Mouse (Mus musculus): ENCODE measurements around the gene Smndc1.
A peak's percentile ranks its signal among the peaks of the same experiment; 100 is the strongest.
"Not testable (repeated sequence)": the region's sequence is repeated elsewhere in the genome, so short reads cannot be mapped to it uniquely, and the experiment has no call there.

Gene Smndc1

DNA sequence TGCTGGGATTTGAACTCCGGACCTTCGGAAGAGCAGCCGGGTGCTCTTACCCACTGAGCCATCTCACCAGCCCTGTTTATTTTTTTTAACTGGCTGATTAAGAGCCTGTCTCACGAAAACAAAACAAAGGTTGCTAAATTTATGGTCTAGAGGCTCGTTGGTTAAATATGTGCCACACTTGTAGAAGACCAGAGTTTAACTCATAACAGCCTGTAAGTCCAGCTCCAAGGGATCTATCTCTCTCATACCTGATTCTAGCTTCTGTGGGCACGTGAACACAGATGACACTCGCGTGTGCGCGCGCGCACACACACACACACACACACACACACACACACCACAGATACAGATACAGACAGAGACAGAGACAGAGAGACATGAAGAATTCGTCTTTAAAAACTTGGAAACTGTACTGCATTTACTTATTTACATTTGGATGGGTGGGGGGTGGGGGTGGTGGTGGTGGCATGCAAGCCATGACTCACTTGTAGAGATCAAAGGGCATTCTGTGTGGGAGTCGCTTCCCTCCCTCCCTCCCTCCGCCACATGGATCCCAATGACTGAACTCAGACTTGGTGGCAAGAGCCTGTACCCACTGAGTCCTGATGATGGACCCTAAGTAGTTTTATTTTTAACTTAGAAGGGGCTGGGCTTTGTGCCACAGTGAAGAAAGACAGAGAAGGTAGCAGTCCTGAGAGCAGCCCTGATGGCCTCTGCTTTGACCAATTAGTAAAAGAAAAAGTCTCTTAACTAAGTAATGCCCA, 23.4 kb upstream of the Smndc1 start:
- DNase-seq (ENCODE audit: low read depth, low spot score): no peak

DNA sequence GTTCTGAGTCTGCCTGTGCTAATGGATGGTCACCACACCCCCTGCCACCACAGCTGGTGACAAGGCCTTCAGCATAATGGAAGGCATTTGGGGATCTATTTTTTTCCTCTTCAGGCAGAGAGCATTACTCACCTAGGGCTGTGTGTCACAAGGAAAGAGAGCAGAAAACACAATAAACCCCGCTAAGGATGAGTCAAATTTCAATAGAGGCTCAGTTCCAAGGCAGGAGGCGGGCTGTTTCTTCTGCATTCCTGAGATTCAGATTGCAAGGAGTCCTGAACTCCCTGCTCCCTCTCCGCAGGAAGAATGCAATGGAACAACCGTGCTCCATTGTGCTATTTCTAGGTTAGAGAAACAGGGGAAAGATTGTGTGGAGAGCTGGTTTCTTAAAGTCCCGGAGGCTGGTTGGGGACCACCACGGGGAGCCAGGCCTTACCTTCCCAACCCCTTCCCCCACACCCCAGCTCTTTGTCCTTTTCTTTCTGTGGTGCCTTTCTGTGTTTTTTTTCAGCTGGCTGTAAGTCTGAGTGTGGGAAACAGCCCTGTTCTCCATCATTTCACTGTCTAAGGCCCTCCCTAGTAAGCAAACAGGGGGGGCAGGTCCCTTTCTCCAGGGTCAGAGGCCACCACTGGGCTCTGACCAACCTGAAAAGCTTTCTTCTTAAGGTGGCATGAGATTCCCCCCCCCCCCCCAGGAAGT, 21.9 kb upstream of the Smndc1 start:
- peak; percentile 56 for DNase-seq (ENCODE audit: low read depth, low spot score)

DNA sequence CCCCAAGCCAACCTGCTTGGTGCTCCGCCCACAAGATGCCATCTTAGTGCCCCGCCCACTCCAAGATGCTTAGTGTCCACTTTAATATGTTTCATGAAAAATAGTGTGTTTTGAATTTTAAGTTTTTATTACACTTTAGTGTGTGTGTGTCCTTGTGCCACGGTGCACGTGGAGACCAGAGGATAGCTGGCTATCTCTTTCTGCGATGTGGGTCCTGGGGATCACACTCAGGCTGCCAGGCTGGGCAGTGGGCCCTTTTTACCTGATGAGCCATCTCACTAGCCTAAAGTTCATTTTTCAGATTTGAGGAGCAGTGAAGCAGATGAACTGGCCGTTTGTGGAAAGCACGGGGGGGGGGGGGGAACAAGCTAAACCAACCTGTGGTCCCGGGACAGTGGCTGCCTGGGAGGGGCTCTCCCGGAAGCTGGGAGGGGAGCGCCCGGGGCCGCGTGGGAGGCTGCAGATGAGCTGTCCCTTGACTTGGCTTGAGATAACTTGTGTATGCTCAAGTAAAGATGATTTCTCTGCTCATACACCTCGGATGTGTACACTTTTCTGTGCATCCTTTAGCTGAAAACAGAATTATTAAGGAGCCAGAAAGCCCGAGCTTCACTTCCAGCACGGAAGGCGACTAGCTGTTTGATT, 19.4 kb upstream of the Smndc1 start:
- no peak for DNase-seq (ENCODE audit: low read depth, low spot score)

DNA sequence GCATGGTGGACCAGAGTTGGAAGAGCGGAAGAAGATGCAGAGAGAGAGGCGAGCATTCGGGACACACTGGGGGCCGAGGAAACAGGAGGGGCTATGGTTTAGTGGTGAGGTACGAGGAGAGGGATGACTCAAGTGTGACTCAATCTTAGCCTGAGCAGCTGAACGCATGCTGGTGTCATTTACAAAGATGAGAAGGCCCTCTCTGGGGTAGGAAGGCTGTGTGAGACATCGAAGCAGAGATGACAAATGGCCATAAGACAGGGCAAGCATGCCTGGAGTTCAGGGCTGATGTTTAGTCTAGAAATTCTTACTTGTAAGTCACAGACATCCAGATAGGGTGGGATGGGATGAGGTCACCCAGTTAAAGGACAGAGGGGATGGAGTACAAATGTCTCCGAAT, 18.0 kb upstream of the Smndc1 start:
- no peak for DNase-seq (ENCODE audit: low read depth, low spot score)

DNA sequence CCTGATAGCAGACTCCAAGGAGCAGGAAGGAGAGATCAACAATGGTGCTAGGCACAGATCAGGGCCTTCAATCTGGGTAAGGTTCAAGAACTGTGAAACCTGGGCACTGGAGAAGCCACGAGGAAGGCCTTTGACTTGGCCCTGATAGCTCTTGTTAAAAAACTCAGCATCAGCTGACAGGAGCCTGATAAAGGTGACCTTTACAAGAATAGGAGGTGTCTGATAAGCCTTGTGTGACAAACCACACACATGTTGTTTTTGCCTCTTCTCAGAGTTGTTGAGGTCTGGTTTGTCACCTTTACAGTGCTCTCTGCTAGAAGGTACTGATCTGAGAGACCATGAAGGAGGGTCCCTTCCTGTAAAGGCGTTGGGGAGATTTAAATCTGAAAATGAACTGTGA, 17.0 kb upstream of the Smndc1 start:
- no peak for DNase-seq (ENCODE audit: low read depth, low spot score)

DNA sequence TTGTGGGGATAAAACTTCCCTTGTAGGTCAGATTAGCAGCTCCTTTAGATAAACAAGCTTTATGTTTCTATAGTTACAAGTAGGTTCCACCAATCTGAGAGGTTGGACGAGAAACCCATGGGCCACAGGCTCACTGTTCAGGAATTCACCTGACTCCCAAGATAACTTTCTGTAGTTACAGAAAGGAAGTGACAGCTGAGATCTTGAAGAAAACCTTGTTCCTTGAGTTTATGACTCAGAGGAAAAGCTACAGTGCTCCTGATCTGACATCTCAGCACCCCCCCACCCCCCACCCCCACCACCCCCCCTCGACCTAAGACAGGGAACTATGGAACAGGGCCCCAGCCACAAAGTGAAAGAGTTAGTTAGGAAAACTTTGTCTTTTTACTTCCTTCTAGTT, 15.4 kb upstream of the Smndc1 start:
- no peak for DNase-seq (ENCODE audit: low read depth, low spot score)

DNA sequence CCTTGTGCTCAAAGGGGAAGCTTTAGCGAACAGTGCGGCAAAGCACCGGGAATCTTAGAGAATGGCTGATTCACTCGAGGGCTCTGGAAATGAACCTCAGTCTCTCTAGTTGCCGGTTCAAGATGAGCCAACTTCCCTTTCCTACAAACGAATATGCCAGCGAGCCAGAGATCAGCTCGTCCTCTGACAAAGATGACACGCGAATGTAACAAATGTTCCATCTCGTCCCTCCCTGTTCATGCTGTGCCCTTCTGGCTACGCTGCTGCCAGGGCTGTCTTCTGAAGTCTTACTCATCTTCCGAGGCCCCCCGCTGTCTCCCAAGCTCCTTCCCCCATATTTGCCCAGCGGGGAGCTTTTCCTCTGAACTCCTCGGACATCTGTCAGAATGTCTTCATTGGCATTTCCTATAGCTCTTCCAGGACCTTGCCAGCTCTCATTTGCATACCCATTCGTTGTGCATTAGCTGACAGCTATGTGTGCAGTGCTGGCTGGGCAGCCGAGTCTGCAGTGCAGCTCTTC, 14.5 kb upstream of the Smndc1 start:
- DNase-seq (ENCODE audit: low read depth, low spot score): no peak

DNA sequence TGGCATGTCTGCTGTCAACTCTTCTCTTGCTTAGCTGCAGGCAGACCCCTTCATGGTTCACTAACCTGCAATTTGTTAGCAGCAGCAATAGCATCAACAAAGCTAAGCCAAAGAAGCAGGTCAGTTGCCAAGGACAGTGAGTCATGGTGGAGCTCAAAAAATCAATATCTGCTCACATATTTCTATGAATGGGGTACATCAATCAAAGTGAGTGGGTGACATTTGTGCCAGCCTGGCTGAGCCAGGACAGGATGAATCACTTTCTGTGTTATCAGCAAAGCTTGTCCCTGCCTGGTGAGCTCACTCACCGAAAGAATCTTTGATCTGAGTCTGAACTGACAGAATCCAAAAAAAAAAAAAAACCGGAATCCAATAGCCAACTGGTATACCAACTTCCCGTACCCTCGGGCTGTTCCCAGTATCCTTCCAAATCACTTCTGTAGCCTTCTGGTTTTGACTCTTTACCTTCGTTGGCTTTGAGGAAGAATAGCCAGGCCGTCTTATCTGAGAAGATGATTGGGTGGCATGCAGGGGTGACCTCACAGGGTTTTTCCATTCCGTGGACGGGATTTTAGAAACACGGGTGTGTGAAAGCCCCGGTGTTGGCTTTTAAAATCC, 13.9 kb upstream of the Smndc1 start:
- no peak for DNase-seq (ENCODE audit: low read depth, low spot score)

DNA sequence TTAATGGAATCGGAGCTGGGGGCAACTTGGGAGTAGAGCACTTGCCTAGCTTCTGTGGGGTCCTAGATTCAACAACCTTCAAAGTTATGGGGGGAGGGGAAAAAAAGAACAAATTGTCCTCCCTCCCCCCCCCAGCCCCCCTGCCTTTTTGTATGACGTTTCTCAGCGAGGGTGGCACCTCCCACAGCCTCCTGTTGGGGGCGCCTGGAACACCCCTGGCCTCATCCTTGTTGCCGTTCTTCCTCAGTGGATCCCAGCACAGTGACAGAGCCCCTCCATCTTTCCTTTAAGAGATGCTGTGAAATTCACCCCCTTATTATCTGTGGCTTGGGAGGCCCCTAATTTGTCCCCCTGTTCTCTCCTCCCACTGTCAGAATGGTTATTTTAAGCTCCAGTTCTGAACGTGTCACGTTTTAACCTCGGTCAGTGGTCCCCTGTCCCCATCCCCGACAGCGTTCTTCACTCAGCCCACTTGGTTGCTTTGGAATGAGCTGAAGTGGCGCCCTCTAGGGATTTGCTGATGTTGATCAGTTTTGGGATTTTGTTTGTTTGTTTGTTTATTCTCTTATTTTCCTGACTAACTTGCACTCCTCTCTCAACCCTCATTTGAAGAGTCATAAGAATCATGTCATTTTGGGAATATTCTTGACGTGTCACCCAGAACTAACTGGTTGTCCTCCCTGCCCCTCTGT, 12.5 kb upstream of the Smndc1 start:
- DNase-seq (ENCODE audit: low read depth, low spot score): no peak

DNA sequence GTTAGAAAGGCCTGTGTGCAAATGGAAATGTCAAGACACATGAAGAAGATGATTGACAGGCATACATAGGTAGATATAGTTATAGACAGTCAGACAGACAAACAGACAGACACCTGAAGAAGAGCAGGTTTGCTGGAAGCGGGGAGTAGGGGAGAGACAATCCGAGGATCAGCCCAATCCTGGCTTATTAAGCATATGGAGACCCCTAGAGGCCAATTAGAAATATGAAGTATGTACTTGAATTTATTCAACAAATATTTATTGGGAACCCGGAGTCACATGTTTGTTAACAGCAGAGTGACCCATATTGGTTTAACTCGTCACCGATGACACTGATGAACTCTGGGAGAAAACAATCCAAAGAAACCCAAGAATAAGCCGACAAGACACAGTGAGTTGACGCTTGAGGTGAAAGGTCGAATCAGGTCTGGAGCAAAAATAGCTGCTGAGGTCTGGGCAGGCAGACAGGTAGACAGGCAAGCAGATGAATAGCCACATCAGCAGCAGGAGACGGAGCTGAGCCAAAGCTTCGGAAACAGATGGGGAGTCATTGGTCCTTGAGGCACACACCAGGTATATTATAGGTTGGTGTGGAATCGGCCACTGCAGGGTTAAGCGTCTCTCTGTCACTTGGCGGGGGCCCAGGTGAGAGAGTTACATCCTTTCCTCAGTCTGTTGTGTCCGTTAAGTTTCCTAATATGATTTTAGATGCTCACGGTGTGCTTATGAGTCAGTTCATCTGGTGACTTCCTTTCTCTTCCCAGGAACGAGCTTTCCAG, 10.1 kb upstream of the Smndc1 start:
- DNase-seq (ENCODE audit: low read depth, low spot score): no peak

DNA sequence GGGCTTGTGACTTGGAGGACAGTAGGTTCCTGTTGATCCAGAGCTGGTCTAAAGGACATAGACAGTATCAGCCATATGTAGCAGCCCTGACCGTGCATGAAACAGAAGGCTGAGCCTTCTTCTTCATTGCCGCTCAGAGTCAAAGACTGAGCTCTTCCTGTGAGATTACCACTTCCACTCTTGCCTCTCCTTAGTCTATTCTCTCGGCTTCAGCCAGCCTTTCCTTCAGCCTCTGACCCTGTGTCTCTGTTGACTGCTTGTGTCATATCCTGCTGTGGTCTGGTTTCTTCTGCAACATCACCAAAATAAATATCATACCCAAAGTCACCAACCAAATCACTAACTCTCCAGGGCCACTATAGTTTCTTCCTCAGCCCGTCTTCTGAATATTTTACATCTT, 8.8 kb upstream of the Smndc1 start:
- DNase-seq (ENCODE audit: low read depth, low spot score): no peak

DNA sequence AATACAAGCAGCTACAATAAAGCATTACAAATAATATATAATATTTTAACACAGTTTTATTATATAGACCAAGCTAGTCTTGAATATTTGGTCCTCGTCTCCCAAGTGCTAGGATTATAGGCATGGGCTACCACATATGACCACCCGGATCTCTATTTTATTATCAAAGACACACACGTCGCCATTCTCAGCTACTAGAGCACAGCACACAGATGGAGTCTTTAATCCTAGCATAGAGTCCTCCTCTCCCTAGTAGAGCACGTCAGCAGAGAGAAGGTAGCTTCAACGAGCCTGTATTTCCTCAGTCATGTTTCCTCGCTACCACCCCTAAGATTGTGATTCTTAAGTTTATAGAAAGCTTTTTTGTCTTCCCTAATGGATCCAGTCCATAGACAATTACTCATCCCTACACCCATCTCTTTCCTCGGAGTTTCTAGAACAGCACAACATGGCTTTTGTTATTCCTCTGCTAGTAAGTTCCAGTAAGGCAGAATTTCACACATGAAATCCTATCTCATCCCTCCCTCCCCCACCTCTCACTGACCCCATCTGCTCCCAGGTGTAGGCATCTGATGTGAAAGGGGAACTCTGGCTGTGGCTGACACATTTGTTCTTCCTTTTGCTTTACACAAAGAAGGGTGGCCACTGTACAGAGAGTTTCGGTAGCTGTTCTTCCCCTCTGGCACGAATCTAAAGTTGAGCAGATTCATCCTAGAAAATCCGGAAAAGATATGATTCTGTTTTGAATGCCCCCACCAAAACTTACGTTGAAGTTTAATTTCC, 7.3 kb upstream of the Smndc1 start:
- no peak for DNase-seq (ENCODE audit: low read depth, low spot score)

DNA sequence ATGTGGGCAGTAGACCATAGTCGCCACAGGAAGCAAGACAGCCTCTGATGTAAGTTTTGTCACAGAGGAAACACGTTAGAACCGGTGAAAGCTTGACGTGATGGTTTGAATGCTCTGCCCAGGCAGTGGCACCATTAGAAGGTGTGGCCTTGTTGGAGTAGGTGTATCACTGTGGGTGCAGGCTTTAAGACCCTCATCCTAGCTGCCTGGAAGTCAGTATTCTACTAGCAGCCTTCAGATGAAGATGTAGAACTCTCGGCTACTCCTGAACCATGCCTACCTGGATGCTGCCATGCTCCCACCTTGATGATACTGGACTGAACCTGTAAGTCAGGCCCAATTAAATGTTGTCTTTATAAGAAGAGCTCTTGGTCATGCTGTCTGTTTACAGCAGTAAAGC, 5.4 kb upstream of the Smndc1 start:
- not testable (repeated sequence) for DNase-seq (ENCODE audit: low read depth, low spot score)

DNA sequence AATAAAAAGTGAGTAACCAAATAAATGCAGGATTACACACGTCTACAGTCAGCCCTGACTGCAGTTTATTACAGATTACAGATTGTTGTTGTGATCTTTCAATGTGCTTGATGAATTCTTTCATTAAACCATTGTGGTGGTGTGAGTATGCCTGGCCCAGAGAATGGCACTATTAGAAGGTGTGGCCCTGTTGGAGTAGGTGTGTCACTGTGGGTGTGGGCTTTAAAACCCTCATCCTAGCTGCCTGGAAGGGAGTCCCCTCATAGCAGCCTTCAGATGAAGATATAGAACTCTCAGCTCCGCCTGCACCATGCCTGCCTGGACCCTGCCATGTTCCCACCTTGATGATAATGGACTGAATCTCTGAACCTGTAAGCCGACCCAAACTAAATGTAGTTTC, 4.6 kb upstream of the Smndc1 start:
- DNase-seq (ENCODE audit: low read depth, low spot score): not testable (repeated sequence)

DNA sequence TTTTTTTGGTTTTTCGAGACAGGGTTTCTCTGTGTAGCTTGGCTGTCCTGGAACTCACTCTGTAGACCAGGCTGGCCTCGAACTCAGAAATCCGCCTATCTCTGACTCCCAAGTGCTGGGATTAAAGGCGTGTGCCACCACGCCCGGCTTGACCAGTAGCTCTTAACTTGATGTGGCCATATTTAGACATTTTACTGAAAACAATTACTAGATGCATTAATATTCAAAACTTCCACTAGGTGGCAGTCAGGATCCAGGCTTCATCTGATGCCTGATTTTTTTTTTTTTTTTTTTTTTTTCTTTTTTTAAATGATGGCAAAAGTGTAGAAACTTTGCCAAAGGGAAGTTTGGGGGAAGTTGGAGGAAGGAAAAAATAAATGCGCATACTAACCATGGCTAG, 4.2 kb upstream of the Smndc1 start:
- peak; percentile 72 for DNase-seq (ENCODE audit: low read depth, low spot score)

DNA sequence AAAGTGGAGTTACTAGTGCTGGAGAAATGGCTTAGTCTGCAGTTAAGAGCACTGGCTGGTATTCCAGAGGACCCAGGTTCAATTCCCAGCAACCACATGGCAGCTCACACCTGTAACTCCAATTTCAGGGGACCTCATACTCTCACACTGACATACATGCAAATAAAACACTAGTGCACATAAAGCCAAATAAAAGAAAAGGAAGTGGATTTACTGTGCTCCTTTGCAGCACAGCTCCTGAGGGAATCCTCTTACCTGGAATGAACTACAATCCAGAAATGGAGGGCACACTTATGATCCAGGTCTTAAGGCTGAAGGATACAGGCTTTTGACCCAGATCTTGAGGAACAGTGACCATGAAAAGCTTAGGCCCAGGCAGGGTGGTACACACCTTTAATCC, 3.3 kb upstream of the Smndc1 start:
- no peak for DNase-seq (ENCODE audit: low read depth, low spot score)

DNA sequence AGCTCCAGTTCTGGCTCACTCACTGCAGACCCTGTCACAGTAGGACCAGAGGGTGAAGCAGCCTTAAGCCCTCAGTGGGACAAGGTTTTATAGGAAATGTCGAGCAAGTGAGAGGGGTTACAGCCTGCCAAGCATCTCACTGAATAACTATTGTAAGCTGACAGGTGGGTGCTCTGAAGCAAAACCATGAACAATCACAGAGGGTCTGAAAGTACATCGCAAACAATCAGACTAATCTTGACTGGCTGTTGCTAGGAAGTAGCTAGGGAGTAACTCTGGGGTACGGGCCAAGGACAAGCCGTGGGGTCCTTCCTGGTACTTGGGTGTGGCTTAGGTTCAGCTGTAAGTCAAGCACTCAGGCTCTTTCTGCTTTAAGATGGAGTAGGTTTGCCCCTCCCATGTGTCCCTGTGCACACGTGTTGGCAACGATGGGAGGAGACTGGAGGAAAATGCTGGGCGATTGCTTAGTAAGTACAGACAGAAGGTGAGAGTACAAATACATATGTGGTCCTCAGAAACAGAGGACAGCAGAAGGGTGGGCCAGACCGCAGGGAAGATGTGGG, 2.5 kb upstream of the Smndc1 start:
- no peak for DNase-seq (ENCODE audit: low read depth, low spot score)

DNA sequence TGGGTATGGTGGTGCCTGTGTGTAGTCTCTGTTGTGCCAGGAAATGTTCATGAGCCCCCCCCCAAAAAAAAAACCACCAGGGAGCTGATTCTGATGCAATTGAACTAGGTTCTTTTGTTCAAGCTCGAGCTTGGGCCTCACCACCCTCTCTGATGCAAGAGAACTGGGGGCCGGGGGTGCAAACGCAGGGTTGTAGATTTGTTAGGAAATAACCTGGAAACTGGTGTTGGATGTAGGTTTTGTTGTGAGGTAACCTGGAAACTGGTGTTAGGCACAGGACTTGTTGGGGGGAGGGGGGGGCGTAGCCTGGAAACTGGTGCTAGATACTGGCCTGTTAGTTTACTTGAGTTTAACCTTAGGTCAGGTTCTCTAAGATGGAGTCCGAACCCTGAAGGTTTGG, 1.4 kb upstream of the Smndc1 start:
- no peak for DNase-seq (ENCODE audit: low read depth, low spot score)

DNA sequence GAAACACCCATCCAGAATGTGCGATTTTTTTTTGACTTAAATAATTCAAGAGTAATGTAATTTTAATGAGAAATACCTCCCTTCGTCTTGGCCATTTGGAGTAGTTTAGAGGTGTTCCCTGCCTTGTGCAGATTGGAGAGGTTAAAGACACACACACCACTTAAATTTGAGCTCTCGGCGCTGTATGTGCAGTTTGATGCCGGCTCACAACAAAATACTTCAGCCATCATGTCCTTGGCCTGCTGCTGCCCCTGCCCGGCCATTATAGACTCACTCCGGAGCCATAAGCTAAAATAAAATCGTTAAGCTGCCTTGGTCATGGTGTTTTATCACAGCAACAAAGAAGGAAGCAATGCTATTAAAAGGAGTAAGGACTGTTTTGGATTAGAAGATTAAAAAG, 1.0 kb upstream of the Smndc1 start:
- DNase-seq (ENCODE audit: low read depth, low spot score): no peak

Data from forelimb bud, embryonic 11.5 days (tissue).